In the genomic region with DNA sequence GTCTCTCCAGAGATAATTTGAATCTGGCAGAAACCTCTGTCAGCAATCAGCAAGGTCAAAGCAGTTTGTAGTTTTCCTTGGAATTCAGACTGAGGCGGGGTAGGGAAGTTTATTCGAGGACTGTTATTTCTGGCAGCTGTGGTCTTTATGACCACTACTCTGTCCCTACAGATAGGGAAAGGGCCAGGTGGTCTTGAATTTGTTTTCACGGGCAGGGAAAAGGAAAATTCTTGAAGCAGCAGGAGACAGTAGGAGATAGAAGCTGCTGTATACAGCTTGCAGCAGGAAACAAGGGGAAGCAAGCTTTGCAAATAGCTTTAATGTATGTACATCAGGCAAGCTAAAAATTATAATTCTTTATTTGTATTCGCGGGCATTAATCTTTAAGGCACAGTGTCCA, we compare ENCODE assay signal across 23 mouse cellular contexts. TPM values are rescaled to one million over a fixed set of nuclear protein-coding genes. Genes with fewer than 3 reads are reported as not detected.
A peak's percentile ranks its signal among the peaks of the same experiment; 100 is the strongest.
DNase-seq lines count a peak whose midpoint lies in the region; ATAC-seq lines count a peak whose summit lies in the region.
"Not testable (repeated sequence)": the region's sequence is repeated elsewhere in the genome, so short reads cannot be mapped to it uniquely, and the experiment has no call there.
"Had no signal": no experiment of that assay in that cellular context is flagged by ENCODE, and none has a peak within 500 bp of the region (broad histone marks: within the 10 kb centered on the region; RNA-seq: fewer than 3 reads in every experiment).

No protein-coding gene starts in this region.

- not testable (repeated sequence) for H3K9me3 ChIP-seq in heart, embryonic 14.5 days (ENCODE audit: control insufficient read depth, low read length); heart, embryonic 16.5 days (replicated peaks; ENCODE audit: control insufficient read depth, low read length)

- H3K4me1 ChIP-seq in heart, embryonic 14.5 days (ENCODE audit: control insufficient read depth in 2 of 2, insufficient read depth in 2 of 2, low read length in 2 of 2); heart, embryonic 16.5 days (ENCODE audit: control insufficient read depth, insufficient read depth, low read length): not testable (repeated sequence)

- intact Hi-C loops in heart, postnatal 10 days (cut with DNase I), result not testable (repeated sequence)

- not testable (repeated sequence) for H3K4me2 ChIP-seq in heart, embryonic 14.5 days (ENCODE audit: low read length); heart, embryonic 16.5 days (ENCODE audit: low read depth, low read length)

- 0 out of 2 replicates have a peak, but pooled peaks have one; percentile 46 for ATAC-seq in heart, embryonic 14.5 days (ENCODE audit: insufficient number of reproducible peaks, insufficient read depth, low FRiP score, low read depth)
- ATAC-seq in heart, embryonic 16.5 days (replicated peaks; ENCODE audit: extremely low read depth, insufficient read depth, low FRiP score), result peak; percentile 52; the same call in 1 of the 2 replicates

- H3K27ac ChIP-seq in heart, embryonic 14.5 days (replicated peaks in 1 of 2; ENCODE audit: control insufficient read depth in 1 of 2, insufficient read depth in 1 of 2, low read depth in 2 of 2, low read length in 2 of 2); heart, embryonic 16.5 days (ENCODE audit: low read length): not testable (repeated sequence)

- H3K9ac ChIP-seq in heart, embryonic 14.5 days (ENCODE audit: low read length); heart, embryonic 16.5 days (ENCODE audit: low read length): not testable (repeated sequence)

- H3K27me3 ChIP-seq in heart, embryonic 14.5 days (ENCODE audit: control insufficient read depth, insufficient read depth, low read length); heart, embryonic 16.5 days (ENCODE audit: control insufficient read depth, insufficient read depth, low read length): not testable (repeated sequence)

- WGBS in heart, embryonic 14.5 days, result 3% methylated on average over 3 of the region's 5 CpGs
- 0% methylated on average over 1 of the region's 5 CpGs for WGBS in heart, embryonic 16.5 days

- not testable (repeated sequence) for H3K4me3 ChIP-seq in heart, embryonic 14.5 days (ENCODE audit: control insufficient read depth in 1 of 2, insufficient read depth in 1 of 2, low read depth in 1 of 2, low read length in 2 of 2); heart, embryonic 16.5 days (ENCODE audit: low read length)

- H3K36me3 ChIP-seq in heart, embryonic 14.5 days (ENCODE audit: control insufficient read depth, insufficient read depth, low read length); heart, embryonic 16.5 days (ENCODE audit: control insufficient read depth, insufficient read depth): not testable (repeated sequence)

- DNase-seq in adrenal gland, adult 2 months, result peak; percentile 49
- peak; percentile 96 for DNase-seq in heart, adult 11 months
- peak; percentile 34 to 40 for DNase-seq in heart, adult 9 months (ENCODE audit: low spot score in 2 of 2)
- peak; percentile 58 to 62 for DNase-seq in heart, postnatal 10 days
- peak; percentile 62 for DNase-seq in ovary, adult 18-20 months (ENCODE audit: low spot score)

RNA-seq across cellular contexts. Expression of a gene that starts 16.8 kb away (rescaled TPM):
- under 1 TPM in 1 of 2 experiments, not detected in 1; 0.14 TPM for total RNA-seq in adrenal gland, adult 2 months (2021)
- 0.12 TPM in 1 of 2 replicates, not detected in the other for polyA plus RNA-seq in adrenal gland, adult 2 months (2012; rRNA removed)
- not detected in 2 replicates for polyA plus RNA-seq in heart, embryonic 14.5 days (2014; fragmentation: Nextera tagmentation; extraction: Ambion mirVana)
- polyA plus RNA-seq in heart, embryonic 16.5 days (2015; fragmentation: Nextera tagmentation; extraction: Ambion mirVana), result 0.14 and 0.18 TPM in 2 replicates
- under 1 TPM; 0.48 to 0.87 TPM for total RNA-seq in heart, postnatal 10 days (2021)
- total RNA-seq: adrenal gland, adult 18-20 months; CH12.LX had no signal
- polyA plus RNA-seq: CD4-positive, CD25-positive, alpha-beta regulatory T cell, adult 4 months; cortical plate, adult 2 months; embryonic facial prominence, embryonic 10.5 days; embryonic facial prominence, embryonic 12.5 days; embryonic facial prominence, embryonic 14.5 days; forebrain, embryonic 11.5 days; forebrain, embryonic 13.5 days; forebrain, embryonic 15.5 days; G1E had no signal

RNA-seq across cellular contexts. Expression of a gene that starts 40.2 kb away (rescaled TPM):
- not detected for total RNA-seq in adrenal gland, adult 2 months (2021)
- 0.12 and 0.15 TPM in 2 replicates for polyA plus RNA-seq in adrenal gland, adult 2 months (2012; rRNA removed)
- 0.08 TPM in 1 of 2 replicates, not detected in the other for polyA plus RNA-seq in heart, embryonic 14.5 days (2014; fragmentation: Nextera tagmentation; extraction: Ambion mirVana)
- 0.14 TPM in 1 of 2 replicates, not detected in the other for polyA plus RNA-seq in heart, embryonic 16.5 days (2015; fragmentation: Nextera tagmentation; extraction: Ambion mirVana)
- under 1 TPM; 0.62 to 0.87 TPM for total RNA-seq in heart, postnatal 10 days (2021)
- total RNA-seq: adrenal gland, adult 18-20 months; adrenal gland, postnatal 14 days; adrenal gland, postnatal 36 days; G1E had no signal
- polyA plus RNA-seq: activated CD4-positive, CD25-positive, alpha-beta regulatory T cell, adult 4 months; CD4-positive, CD25-positive, alpha-beta regulatory T cell, adult 4 months; cerebellum, adult 2 months; cortical plate, adult 2 months; embryonic facial prominence, embryonic 10.5 days; forebrain, embryonic 11.5 days; forebrain, embryonic 13.5 days; forebrain, embryonic 15.5 days; G1E; Patski had no signal

Comparison
In these comparisons a context has a peak if more than half of its experiments do, and no peak if none do; other contexts are left out.
1. DNase-seq: peak in every context shown above with its lines; median percentile 96 in heart, adult 11 months; 62 in ovary, adult 18-20 months; 60 in heart, postnatal 10 days; 49 in adrenal gland, adult 2 months; 37 in heart, adult 9 months.